Mouse (Mus musculus) liver, postnatal 0 days (tissue): ENCODE data around the gene Rdm1.

ENCODE experiments used
- CTCF ChIP-seq: sonication (generic); IDR thresholded peaks from 2 replicates; pipeline ENCODE4 v1.5.1; 2016; ENCODE audit warnings: antibody characterized with exemption, low read depth
- EP300 ChIP-seq: IDR thresholded peaks from 2 replicates; pipeline ENCODE4 v1.6.1; 2016; ENCODE audit warnings: antibody characterized with exemption, low read depth, mild to moderate bottlenecking

DNA sequence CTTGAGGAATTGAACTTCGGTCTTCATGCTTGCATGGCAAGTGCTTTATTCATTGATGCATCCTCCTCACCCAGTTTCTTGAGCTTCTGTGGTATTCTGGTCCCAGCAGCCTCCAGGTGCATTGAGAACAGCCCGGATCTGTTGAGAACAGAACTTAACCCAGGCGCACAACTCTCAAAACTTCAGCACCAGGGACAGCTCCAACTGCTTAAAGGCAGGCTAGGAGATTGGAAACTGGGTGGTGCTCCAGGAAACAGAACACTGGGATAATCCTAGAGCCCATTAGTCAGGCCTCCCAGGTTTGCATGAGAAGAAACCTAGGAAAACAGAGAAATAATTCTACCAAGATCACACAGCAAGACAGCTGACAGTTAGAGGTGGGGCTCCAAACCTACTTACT is 24.5 kb upstream of the Rdm1 start:
- TF ChIP-seq EP300 (no peak), CTCF (no peak)
